Mouse (Mus musculus): ENCODE measurements around the gene Tmem248. TPM values are rescaled to one million over a fixed set of nuclear protein-coding genes. Genes with fewer than 3 reads are reported as not detected.

Tmem248 gene
- polyA plus RNA-seq, 1 experiment = 29.5 TPM

- TF ChIP-seq GATA1 (IDR thresholded peaks at IDR 0.05; ENCODE audit: low read length) = no peak
These were observed 24.4 kb upstream of the Tmem248 start for GRCm38 (mm10) chr5:130192356-130192944.

- no peak for TF ChIP-seq GATA1 (IDR thresholded peaks at IDR 0.05; ENCODE audit: low read length)
These were observed 23.1 kb upstream of the Tmem248 start for GRCm38 (mm10) chr5:130193760-130194159.

- no peak for TF ChIP-seq GATA1 (IDR thresholded peaks at IDR 0.05; ENCODE audit: low read length)
These were observed 20.6 kb upstream of the Tmem248 start for GRCm38 (mm10) chr5:130196307-130196706.

GRCm38 (mm10) chr5:130197454-130197853 is 19.4 kb upstream of the Tmem248 start:
- no peak for TF ChIP-seq GATA1 (IDR thresholded peaks at IDR 0.05; ENCODE audit: low read length)

GRCm38 (mm10) chr5:130197981-130198380 is 18.9 kb upstream of the Tmem248 start:
- TF ChIP-seq GATA1 (IDR thresholded peaks at IDR 0.05; ENCODE audit: low read length) = no peak

- no peak for TF ChIP-seq GATA1 (IDR thresholded peaks at IDR 0.05; ENCODE audit: low read length)
These were observed 16.4 kb upstream of the Tmem248 start for GRCm38 (mm10) chr5:130200233-130201029.

GRCm38 (mm10) chr5:130203948-130204347 is 12.9 kb upstream of the Tmem248 start:
- TF ChIP-seq GATA1 (IDR thresholded peaks at IDR 0.05; ENCODE audit: low read length) = no peak

- TF ChIP-seq GATA1 (IDR thresholded peaks at IDR 0.05; ENCODE audit: low read length) = no peak
These were observed 12.3 kb upstream of the Tmem248 start for GRCm38 (mm10) chr5:130204560-130204959.

- TF ChIP-seq GATA1 (IDR thresholded peaks at IDR 0.05; ENCODE audit: low read length) = no peak
These were observed 11.3 kb upstream of the Tmem248 start for GRCm38 (mm10) chr5:130205441-130206023.

GRCm38 (mm10) chr5:130207299-130207698 is 9.6 kb upstream of the Tmem248 start:
- TF ChIP-seq GATA1 (IDR thresholded peaks at IDR 0.05; ENCODE audit: low read length) = no peak

GRCm38 (mm10) chr5:130212956-130213355 is 3.9 kb upstream of the Tmem248 start:
- no peak for TF ChIP-seq GATA1 (IDR thresholded peaks at IDR 0.05; ENCODE audit: low read length)

- no peak for TF ChIP-seq GATA1 (IDR thresholded peaks at IDR 0.05; ENCODE audit: low read length)
These were observed 525 bp downstream of the Tmem248 start for GRCm38 (mm10) chr5:130217406-130217805.

- no peak for TF ChIP-seq GATA1 (IDR thresholded peaks at IDR 0.05; ENCODE audit: low read length)
These were observed 1.5 kb downstream of the Tmem248 start for GRCm38 (mm10) chr5:130218336-130218735.

GRCm38 (mm10) chr5:130221316-130221715 is 4.4 kb downstream of the Tmem248 start:
- TF ChIP-seq GATA1 (IDR thresholded peaks at IDR 0.05; ENCODE audit: low read length) = no peak

- no peak for TF ChIP-seq GATA1 (IDR thresholded peaks at IDR 0.05; ENCODE audit: low read length)
These were observed 4.9 kb downstream of the Tmem248 start for GRCm38 (mm10) chr5:130221760-130222145.

- TF ChIP-seq GATA1 (IDR thresholded peaks at IDR 0.05; ENCODE audit: low read length) = no peak
These were observed 5.5 kb downstream of the Tmem248 start for GRCm38 (mm10) chr5:130222146-130223004.
